Mouse (Mus musculus) CH12.LX (cell line): Measurements from ENCODE around the gene Olfr618. TPM values are rescaled to one million over a fixed set of nuclear protein-coding genes. Genes with fewer than 3 reads are reported as not detected.

Experiments
- DNase-seq: peaks from one replicate; pipeline ENCODE4 v3.0.0-alpha.2; 2013; ENCODE audit errors: extremely low read depth
- H3K27ac ChIP-seq: 2 replicates; pipeline ENCODE4 v1.5.1; 2012; ENCODE audit warnings: low read depth, mild to moderate bottlenecking, control low read depth, moderate library complexity; ENCODE audit not compliant: insufficient read depth
- H3K27me3 ChIP-seq: replicated peaks from 2 replicates; pipeline ENCODE3; 2012; ENCODE audit warnings: inconsistent platforms
- H3K36me3 ChIP-seq, 2 experiments: replicated peaks in 1 of 2; 2 replicates each; pipeline versions ENCODE3 to v1.6.1; 2012; ENCODE audit warnings: inconsistent platforms in 1 of 2, low read length in 1 of 2, mild to moderate bottlenecking in 1 of 2, mixed read lengths in 1 of 2, moderate library complexity in 1 of 2; ENCODE audit not compliant: control insufficient read depth in 1 of 2, insufficient read depth in 1 of 2
- H3K4me1 ChIP-seq, 2 experiments: 2 replicates each; pipeline ENCODE4 v1.6.1; 2012; ENCODE audit warnings: inconsistent platforms in 1 of 2, moderate library complexity in 1 of 2; ENCODE audit not compliant: insufficient read depth in 2 of 2, control insufficient read depth in 1 of 2
- H3K4me2 ChIP-seq: 2 replicates; pipeline ENCODE4 v1.6.1; 2012; ENCODE audit warnings: low read depth, mild to moderate bottlenecking, control low read depth; ENCODE audit not compliant: poor library complexity, insufficient read depth, severe bottlenecking
- H3K4me3 ChIP-seq, 3 experiments: fragments of 150-350 bp in 1 of 3; sonication (generic) in 1 of 3; replicated peaks in 1 of 3; 2 replicates each; pipeline versions ENCODE3 to v1.5.1; 2011 to 2012; ENCODE audit warnings: low read depth in 2 of 3, low read length in 2 of 3, mild to moderate bottlenecking in 2 of 3, moderate library complexity in 2 of 3, control low read depth in 1 of 3, improper control_type of control experiment in 1 of 3, inconsistent platforms in 1 of 3, mixed read lengths in 1 of 3; ENCODE audit not compliant: poor library complexity in 1 of 3
- H3K79me2 ChIP-seq: replicated peaks from 2 replicates; pipeline ENCODE4 v1.6.1; 2012; ENCODE audit warnings: mild to moderate bottlenecking, moderate library complexity; ENCODE audit not compliant: control insufficient read depth, poor library complexity, insufficient read depth, severe bottlenecking; ENCODE audit errors: extremely low read depth
- H3K9ac ChIP-seq: 2 replicates; pipeline ENCODE4 v1.6.1; 2012; ENCODE audit warnings: low read depth, mild to moderate bottlenecking, control low read depth, moderate library complexity; ENCODE audit not compliant: insufficient read depth
- H3K9me3 ChIP-seq: replicated peaks from 2 replicates; pipeline ENCODE3; 2012; ENCODE audit warnings: low read length, inconsistent platforms, mixed read lengths
- CHD2 ChIP-seq: IDR thresholded peaks from 2 replicates; pipeline ENCODE4 v1.6.1; 2011; ENCODE audit warnings: low read length, improper control_type of control experiment
- E2F4 ChIP-seq: IDR thresholded peaks from 2 replicates; pipeline ENCODE4 v1.6.1; 2011; ENCODE audit warnings: low read depth, low read length, improper control_type of control experiment; ENCODE audit not compliant: insufficient replicate concordance
- ELF1 ChIP-seq: IDR thresholded peaks from 2 replicates; pipeline ENCODE4 v1.6.1; 2014; ENCODE audit warnings: low read depth, mild to moderate bottlenecking, inconsistent platforms, low read length, improper control_type of control experiment
- HCFC1 ChIP-seq: IDR thresholded peaks from 2 replicates; pipeline ENCODE4 v1.6.1; 2012; ENCODE audit warnings: low read depth, mild to moderate bottlenecking, inconsistent platforms, low read length, improper control_type of control experiment
- JUND ChIP-seq: conservative IDR thresholded peaks from 2 replicates; pipeline ENCODE4 v1.6.1; 2011; ENCODE audit warnings: low read depth, low read length, improper control_type of control experiment
- KAT2A ChIP-seq: IDR thresholded peaks from 2 replicates; pipeline ENCODE4 v1.6.1; 2012; ENCODE audit warnings: low read length, improper control_type of control experiment, inconsistent platforms; ENCODE audit not compliant: insufficient replicate concordance
- MAFK ChIP-seq: IDR thresholded peaks from 2 replicates; pipeline ENCODE4 v1.6.1; 2011; ENCODE audit warnings: low read length, improper control_type of control experiment; ENCODE audit not compliant: insufficient replicate concordance
- MAZ ChIP-seq: IDR thresholded peaks from 2 replicates; pipeline ENCODE4 v1.6.1; 2012; ENCODE audit warnings: low read depth, mild to moderate bottlenecking, inconsistent platforms, low read length, improper control_type of control experiment, moderate library complexity
- MEF2A ChIP-seq: IDR thresholded peaks from 2 replicates; pipeline ENCODE4 v1.6.1; 2014; ENCODE audit warnings: low read depth, mild to moderate bottlenecking, inconsistent platforms, low read length, improper control_type of control experiment, borderline replicate concordance
- MYC ChIP-seq: IDR thresholded peaks from 2 replicates; pipeline ENCODE4 v1.6.1; 2011; ENCODE audit warnings: low read depth, mild to moderate bottlenecking, improper control_type of control experiment, low read length
- NELFE ChIP-seq: IDR thresholded peaks from 2 replicates; pipeline ENCODE4 v1.6.1; 2011; ENCODE audit warnings: low read depth, low read length, improper control_type of control experiment
- POLR2AphosphoS2 ChIP-seq: IDR thresholded peaks from 2 replicates; pipeline ENCODE4 v1.6.1; 2011; ENCODE audit warnings: low read depth, low read length, improper control_type of control experiment
- RCOR1 ChIP-seq: conservative IDR thresholded peaks from 2 replicates; pipeline ENCODE4 v1.6.1; 2012; ENCODE audit warnings: low read depth, mild to moderate bottlenecking, inconsistent platforms, low read length, improper control_type of control experiment
- TBP ChIP-seq: conservative IDR thresholded peaks from 2 replicates; pipeline ENCODE4 v1.6.1; 2011; ENCODE audit warnings: low read depth, low read length, improper control_type of control experiment
- ZKSCAN1 ChIP-seq: IDR thresholded peaks from 2 replicates; pipeline ENCODE4 v1.6.1; 2012; ENCODE audit warnings: low read depth, inconsistent platforms, low read length, improper control_type of control experiment, borderline replicate concordance
- ZMIZ1 ChIP-seq: IDR thresholded peaks from 2 replicates; pipeline ENCODE4 v1.6.1; 2012; ENCODE audit warnings: low read depth, mild to moderate bottlenecking, inconsistent platforms, low read length, improper control_type of control experiment
- dilution Hi-C: fragments of 300-500 bp; cut with MboI; formaldehyde crosslinking; loops from 2 replicates; pipeline ENCODE4 v1.14.3; 2020; ENCODE audit warnings: low sequenced_read_pairs; ENCODE audit not compliant: extremely low pct_unique_long_range_greater_than_20kb, extremely low pct_ligation_motif_present
- in situ Hi-C: fragments of 300-500 bp; cut with MboI; formaldehyde crosslinking; loops from 3 replicates; pipeline ENCODE4 v1.14.3; 2019; ENCODE audit warnings: low sequenced_read_pairs, low pct_ligation_motif_present, low pct_unique_long_range_greater_than_20kb, mixed read lengths
- polyA plus RNA-seq: library from polyadenylated mRNA; unstranded; fragments of >175 nt; gene quantifications from 2 replicates; pipeline ENCODE4 v1.2.1, GENCODE M21; 2012; ENCODE audit warnings: low read depth; ENCODE audit not compliant: insufficient read length
- total RNA-seq, 2 experiments: library from RNA; depleted of rRNA; stranded (reverse); fragments of 300-350 nt in 1 of 2; fragments of >200 nt in 1 of 2; gene quantifications; 2 replicates each; pipeline ENCODE4 v1.2.3; 2012 to 2014

Olfr618 gene
- total and polyA plus RNA-seq, 3 experiments = not detected

- Histone ChIP-seq H3K4me3 (no peak within 1 kb of the TSS), H3K36me3 (no peaks in the 10 kb centered on the region), H3K4me1 (no peaks in the 10 kb centered on the region), H3K27me3 (no peaks in the 10 kb centered on the region), H3K27ac (no peak within 1 kb of the TSS), H3K9ac (no peak within 1 kb of the TSS), H3K79me2 (no peaks in the 10 kb centered on the region), H3K4me2 (no peak within 1 kb of the TSS), H3K9me3 (no peaks in the 10 kb centered on the region)
- no peak for DNase-seq
- in situ Hi-C loops = no loop called here
- no peak for TF ChIP-seq ZMIZ1
- TF ChIP-seq MAFK = no peak
- TF ChIP-seq MAZ = no peak
- TF ChIP-seq RCOR1 = no peak
- no peak for TF ChIP-seq JUND
- TF ChIP-seq ELF1 = no peak
- no peak for TF ChIP-seq NELFE
- TF ChIP-seq HCFC1 = no peak
- TF ChIP-seq TBP = no peak
- dilution Hi-C loops = no loop called here
Observed at GRCm38 (mm10) chr7:103612434-103612833, 22.5 kb downstream of the Olfr618 start, which contains the start of gene Olfr620. Gene Olfr620 (minus strand): TSS chr7:103612534.

GRCm38 (mm10) chr7:103636795-103637194, 46.9 kb downstream of the Olfr618 start:
- no peak overlapping the region for H3K4me2 ChIP-seq
- no peaks in the 10 kb centered on the region for H3K4me1 ChIP-seq
- in situ Hi-C loops = no loop called here
- H3K9ac ChIP-seq = no peak overlapping the region
- H3K4me3 ChIP-seq = no peak overlapping the region
- H3K36me3 ChIP-seq = no peaks in the 10 kb centered on the region
- DNase-seq = no peak
- H3K27ac ChIP-seq = no peak overlapping the region
- no peak for TF ChIP-seq CHD2
- no peak for TF ChIP-seq ELF1
- TF ChIP-seq ZKSCAN1 = no peak
- TF ChIP-seq POLR2AphosphoS2 = no peak
- TF ChIP-seq MEF2A = no peak
- TF ChIP-seq KAT2A = no peak
- no peak for TF ChIP-seq MYC
- no peak for TF ChIP-seq E2F4
- TF ChIP-seq, all 38 proteins: peak for 0
- dilution Hi-C loops = no loop called here
- Histone ChIP-seq H3K79me2 (no peaks in the 10 kb centered on the region), H3K9me3 (no peaks in the 10 kb centered on the region), H3K27me3 (no peaks in the 10 kb centered on the region)
